Mouse (Mus musculus): ENCODE measurements at regions not wholly inside any gene's neighbourhood (a gene's known extent, or its start where the extent isn't known, plus 50 kb on each side); places are given as distances from the start of the nearest gene placed in this dataset.
A peak's percentile ranks its signal among the peaks of the same experiment; 100 is the strongest.

- DNase-seq, result peak; percentile 9 to 28
Observed at GRCm38 (mm10) chr16:30873493-30874211, 207.6 kb downstream of the Xxylt1 start.

- no peak for DNase-seq
Observed at GRCm38 (mm10) chr16:30875235-30875829, 205.9 kb downstream of the Xxylt1 start.

- DNase-seq, result no peak
Observed at GRCm38 (mm10) chr16:30878821-30879220, 202.4 kb downstream of the Xxylt1 start.

- DNase-seq, result no peak
Observed at GRCm38 (mm10) chr16:30879878-30880277, 201.4 kb downstream of the Xxylt1 start.

- DNase-seq, result no peak
Observed at GRCm38 (mm10) chr16:30880682-30881081, 200.6 kb downstream of the Xxylt1 start.

- no peak for DNase-seq
Observed at GRCm38 (mm10) chr16:30881186-30881585, 200.0 kb downstream of the Xxylt1 start.

GRCm38 (mm10) chr16:30883490-30884188 lies 197.6 kb downstream of the Xxylt1 start:
- no peak for DNase-seq

- no peak for DNase-seq
Observed at GRCm38 (mm10) chr16:30884189-30884551, 197.1 kb downstream of the Xxylt1 start.

- DNase-seq, result no peak
Observed at GRCm38 (mm10) chr16:30886982-30887381, 194.2 kb downstream of the Xxylt1 start.

GRCm38 (mm10) chr16:30887536-30887935 lies 193.7 kb downstream of the Xxylt1 start:
- DNase-seq, result no peak

GRCm38 (mm10) chr16:30888556-30889323 lies 192.5 kb downstream of the Xxylt1 start:
- DNase-seq, result no peak

GRCm38 (mm10) chr16:30892606-30893005 lies 188.6 kb downstream of the Xxylt1 start:
- no peak for DNase-seq

GRCm38 (mm10) chr16:30894086-30894485 lies 187.1 kb downstream of the Xxylt1 start:
- no peak for DNase-seq

GRCm38 (mm10) chr16:30895021-30895420 lies 186.2 kb downstream of the Xxylt1 start:
- no peak for DNase-seq

GRCm38 (mm10) chr16:30897371-30897770 lies 183.9 kb downstream of the Xxylt1 start:
- no peak for DNase-seq

- DNase-seq, result no peak
Observed at GRCm38 (mm10) chr16:30900121-30900520, 181.1 kb downstream of the Xxylt1 start.

GRCm38 (mm10) chr16:30901309-30901708 lies 179.9 kb downstream of the Xxylt1 start:
- DNase-seq, result no peak
